Mouse (Mus musculus) mouse embryonic stem cell (cell line): Measurements from ENCODE around the gene Zbtb46.

ENCODE experiments used
- in situ Hi-C, 2 experiments: fragments of 300-500 bp; cut with MboI; formaldehyde crosslinking; loops; 1 replicate in 1 of 2; 3 replicates in 1 of 2; pipeline ENCODE4 v1.14.3; 2019 to 2020; ENCODE audit warnings: low sequenced_read_pairs in 2 of 2, low pct_unique_long_range_greater_than_20kb in 1 of 2, mixed read lengths in 1 of 2; ENCODE audit not compliant: unreplicated experiment in 1 of 2

The Zbtb46 gene

GRCm38 (mm10) chr2:181419359-181419758 is 39.9 kb downstream of the Zbtb46 start:
- in situ Hi-C loops = no loop called here

GRCm38 (mm10) chr2:181415945-181416344 is 43.3 kb downstream of the Zbtb46 start:
- in situ Hi-C loops = no loop called here

- in situ Hi-C loops = no loop called here
These were observed 46.1 kb downstream of the Zbtb46 start for GRCm38 (mm10) chr2:181413141-181413540.

DNA sequence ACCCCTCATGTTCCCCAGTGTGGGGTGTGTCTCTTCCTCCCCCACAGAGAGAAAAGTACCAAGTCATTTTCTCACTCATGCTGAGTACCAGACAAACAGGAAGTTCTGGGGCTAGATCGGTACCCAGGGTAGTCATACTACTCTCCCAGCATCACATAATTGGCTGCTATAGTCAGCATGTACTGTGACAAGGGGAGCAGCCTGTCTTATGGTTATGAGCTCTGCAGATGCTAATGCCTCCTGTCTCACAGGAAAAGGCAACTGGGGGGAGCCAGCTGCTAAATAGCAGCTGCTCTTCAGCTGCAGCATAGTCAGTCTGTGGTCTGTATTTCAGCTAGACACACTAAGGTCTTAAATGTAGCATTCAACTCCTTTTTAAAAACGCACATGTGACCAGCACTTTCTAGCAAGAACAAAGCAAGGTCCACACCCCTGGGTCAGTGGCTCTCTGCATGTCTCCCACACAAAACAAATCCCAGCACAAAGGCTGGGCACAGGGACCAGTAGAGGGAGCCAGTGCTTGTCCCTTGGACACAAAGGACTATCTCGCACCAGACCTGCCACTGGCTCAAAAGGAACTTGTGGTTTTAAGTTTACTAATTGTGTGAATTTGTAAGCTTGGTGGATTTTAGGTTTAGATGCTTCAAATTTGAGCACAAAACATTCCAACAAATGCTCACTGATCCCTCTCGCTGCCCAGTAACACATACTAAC is 48.3 kb downstream of the Zbtb46 start:
- in situ Hi-C loops = no loop called here

- in situ Hi-C loops = no loop called here
These were observed 49.6 kb downstream of the Zbtb46 start for GRCm38 (mm10) chr2:181409643-181410042.

- in situ Hi-C loops = no loop called here
These were observed 55.5 kb downstream of the Zbtb46 start for GRCm38 (mm10) chr2:181403722-181404121.

GRCm38 (mm10) chr2:181401497-181401896 is 57.7 kb downstream of the Zbtb46 start:
- in situ Hi-C loops = no loop called here

DNA sequence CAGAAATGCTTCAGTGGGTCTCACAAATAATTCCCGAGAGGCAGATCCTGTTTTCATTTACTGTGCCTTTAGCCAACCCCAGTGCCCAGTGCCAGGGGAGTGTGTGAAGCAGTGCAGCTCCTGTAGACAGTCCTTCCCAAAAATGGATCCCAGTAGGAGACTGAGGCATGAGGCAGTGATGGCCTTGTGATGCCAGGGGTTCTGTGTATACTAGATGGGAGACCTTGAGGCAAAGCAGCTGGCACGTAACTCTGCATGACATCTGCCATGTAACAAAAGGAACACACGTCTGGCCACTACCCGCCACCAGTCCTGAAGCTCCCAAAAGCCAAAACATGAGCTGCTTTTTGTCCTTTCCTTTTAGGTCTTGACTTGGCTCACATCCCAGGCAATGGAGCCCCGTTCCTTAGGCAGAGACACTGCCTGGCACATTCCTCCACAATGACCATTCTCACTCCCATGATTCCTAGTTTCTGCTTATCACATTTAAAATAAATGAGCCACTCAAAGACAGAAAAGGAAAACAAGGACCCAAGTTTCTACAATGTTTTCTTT is 61.9 kb downstream of the Zbtb46 start:
- in situ Hi-C loops = loop anchor here in 1 of 2 experiments (10.0 kb wide), 1 partner anchor 178 kb away; no protein-coding TSS in a partner anchor

DNA sequence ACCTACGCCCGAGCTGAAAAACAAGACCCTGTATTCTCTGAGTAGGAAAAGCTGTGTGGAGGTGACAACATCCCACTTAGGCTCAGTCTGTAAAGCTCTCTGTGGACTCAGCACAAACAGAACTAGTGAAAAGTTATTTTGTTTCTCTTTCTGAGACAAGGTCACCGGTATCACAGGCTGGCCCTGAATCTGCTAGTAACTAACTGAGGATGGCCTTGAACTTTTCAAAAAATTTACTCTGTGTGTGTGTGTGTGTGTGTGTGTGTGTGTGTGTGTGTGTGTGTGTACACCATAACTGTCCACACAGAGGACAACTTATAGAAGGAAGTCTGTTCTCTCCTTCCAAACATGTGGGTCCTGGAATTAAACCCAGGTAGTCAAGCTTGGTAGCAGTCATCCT is 65.1 kb downstream of the Zbtb46 start:
- in situ Hi-C loops = loop anchor here in 1 of 2 experiments (10.0 kb wide), 1 partner anchor 181 kb away; no protein-coding TSS in a partner anchor

- in situ Hi-C loops = loop anchor here in 1 of 2 experiments (10.0 kb wide), 1 partner anchor 182 kb away; no protein-coding TSS in a partner anchor
These were observed 66.5 kb downstream of the Zbtb46 start for GRCm38 (mm10) chr2:181392600-181393213.

DNA sequence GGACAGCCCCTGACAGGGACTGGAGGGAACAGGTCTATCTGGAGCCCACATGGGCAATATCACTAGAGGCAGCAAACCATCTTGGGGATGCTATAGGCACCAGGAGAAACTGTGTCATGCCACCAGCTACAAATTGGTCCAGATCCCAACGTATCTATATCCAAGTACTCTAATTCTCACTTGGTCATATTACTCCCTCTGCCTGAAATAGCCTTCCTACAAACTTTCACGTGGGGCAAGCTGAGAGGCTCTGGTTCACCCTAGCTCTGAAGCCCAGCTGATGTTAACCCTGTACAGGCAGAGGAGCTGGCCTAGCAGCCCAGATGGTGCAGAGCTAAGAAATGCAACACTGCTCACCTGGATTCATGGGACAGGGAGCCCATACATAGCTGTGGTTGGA is 67.7 kb downstream of the Zbtb46 start:
- in situ Hi-C loops = loop anchor here in 1 of 2 experiments (10.0 kb wide), 1 partner anchor 183 kb away; no protein-coding TSS in a partner anchor

- in situ Hi-C loops = loop anchor here in 1 of 2 experiments (10.0 kb wide), 1 partner anchor 184 kb away; no protein-coding TSS in a partner anchor
These were observed 68.2 kb downstream of the Zbtb46 start for GRCm38 (mm10) chr2:181391022-181391421.

- in situ Hi-C loops = loop anchor here in 1 of 2 experiments (10.0 kb wide), 1 partner anchor 184 kb away; no protein-coding TSS in a partner anchor
These were observed 68.9 kb downstream of the Zbtb46 start for GRCm38 (mm10) chr2:181390136-181390870.

- in situ Hi-C loops = no loop called here
These were observed 72.5 kb downstream of the Zbtb46 start for GRCm38 (mm10) chr2:181386663-181387210.

GRCm38 (mm10) chr2:181385885-181386284 is 73.3 kb downstream of the Zbtb46 start:
- in situ Hi-C loops = no loop called here

GRCm38 (mm10) chr2:181384919-181385391 is 74.3 kb downstream of the Zbtb46 start:
- in situ Hi-C loops = no loop called here

- in situ Hi-C loops = no loop called here
These were observed 74.8 kb downstream of the Zbtb46 start for GRCm38 (mm10) chr2:181384463-181384862.

DNA sequence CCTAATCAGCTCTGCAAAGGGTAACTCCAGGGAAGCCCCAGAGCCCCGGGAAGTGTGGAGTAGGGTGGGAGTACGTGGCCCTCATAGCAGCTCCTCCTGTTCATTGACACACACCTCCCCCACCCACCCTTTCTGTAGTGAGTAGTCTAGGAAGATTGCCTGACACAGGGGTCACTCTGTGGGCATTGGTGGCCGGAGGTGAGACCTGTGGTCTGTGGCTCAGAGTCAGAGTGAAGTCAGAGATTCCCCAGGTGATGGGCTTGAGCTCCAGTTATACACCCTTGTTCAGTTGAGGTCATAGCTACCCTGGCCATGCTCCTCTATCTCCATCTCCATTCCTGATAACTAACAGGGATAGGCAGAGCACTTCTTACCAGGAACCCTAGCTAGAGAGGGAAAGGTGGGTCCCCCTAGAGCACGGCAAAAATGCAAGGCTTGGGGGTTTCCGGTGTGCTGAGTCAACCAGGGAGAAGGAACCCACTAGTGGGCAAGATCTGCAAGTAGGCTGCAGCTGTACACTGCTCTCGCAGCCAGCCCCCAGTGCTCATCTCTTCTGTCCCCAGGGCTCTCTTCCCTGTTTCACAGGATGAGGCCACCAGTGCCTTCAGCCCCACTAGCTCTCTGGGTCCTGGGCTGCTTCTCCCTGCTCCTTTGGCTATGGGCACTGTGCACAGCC is 77.5 kb downstream of the Zbtb46 start:
- in situ Hi-C loops = no loop called here
